Mouse (Mus musculus) right cerebral cortex, postnatal 14 days (tissue): ENCODE measurements at regions not wholly inside any gene's neighbourhood (a gene's known extent, or its start where the extent isn't known, plus 50 kb on each side); places are given as distances from the start of the nearest gene placed in this dataset.

ENCODE experiments used
- DNase-seq: peaks from one replicate; pipeline ENCODE4 v3.0.0; 2022

GRCm38 (mm10) chr19:6684921-6685320 lies 142.1 kb upstream of the Slc22a12 start:
- no peak for DNase-seq

DNA sequence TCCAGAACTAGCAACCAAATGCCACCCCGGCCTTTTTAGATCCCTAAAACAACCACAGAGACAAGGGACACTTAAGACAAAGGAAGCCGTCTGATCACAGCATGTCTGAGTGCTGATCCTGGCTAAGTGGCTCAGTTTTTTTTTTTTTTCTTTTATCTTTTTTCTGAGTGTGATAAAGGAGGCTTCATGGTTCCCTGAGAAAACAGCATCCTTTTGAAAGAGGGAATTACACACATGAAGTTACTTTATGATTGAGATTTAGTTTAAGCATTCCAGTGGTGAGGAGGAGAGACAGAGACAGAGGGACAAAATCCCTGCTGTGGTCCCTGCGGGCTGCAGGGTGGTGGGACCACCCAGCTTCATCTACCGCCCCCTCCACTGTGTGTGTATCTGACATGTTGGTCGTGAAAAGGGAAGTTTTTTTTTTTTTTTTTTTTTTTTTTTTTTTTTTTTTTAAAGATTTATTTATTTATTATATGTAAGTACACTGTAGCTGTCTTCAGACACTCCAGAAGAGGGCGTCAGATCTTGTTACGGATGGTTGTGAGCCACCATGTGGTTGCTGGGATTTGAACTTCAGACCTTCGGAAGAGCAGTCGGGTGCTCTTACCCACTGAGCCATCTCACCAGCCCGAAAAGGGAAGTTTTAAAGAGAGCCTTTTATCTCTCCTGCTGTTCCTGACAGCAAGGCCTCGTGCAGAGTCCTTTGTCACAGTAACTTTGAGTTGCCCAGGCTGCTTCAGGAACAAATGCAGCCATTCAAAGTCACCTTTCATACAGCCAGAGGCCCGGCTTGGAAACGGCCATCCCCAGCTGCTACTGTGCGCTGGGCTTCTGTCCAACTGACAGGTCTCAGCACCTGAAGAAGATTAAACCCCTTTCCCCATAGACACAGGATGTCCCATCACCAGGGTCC lies 136.8 kb upstream of the Slc22a12 start:
- no peak for DNase-seq

DNA sequence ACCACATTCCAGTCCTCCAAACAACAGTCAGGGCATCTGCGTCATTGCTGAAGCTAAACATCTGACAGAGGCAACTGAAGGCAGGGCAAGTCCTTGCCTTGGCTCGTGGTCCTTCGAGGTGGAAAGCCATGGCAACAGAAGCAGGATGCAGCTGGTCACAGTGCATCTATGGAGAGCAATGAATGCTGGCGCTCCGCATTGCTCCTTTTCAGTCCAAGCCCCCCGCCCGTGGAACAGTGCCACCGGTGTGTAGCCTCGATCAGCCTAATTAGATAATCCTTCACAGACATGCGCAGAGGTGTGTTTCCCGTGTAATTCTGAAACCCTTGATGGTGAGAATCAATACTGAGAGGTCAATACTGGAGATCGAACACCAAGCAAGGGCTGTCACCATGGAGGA lies 134.7 kb upstream of the Slc22a12 start:
- DNase-seq = no peak

GRCm38 (mm10) chr19:6675586-6675985 lies 132.8 kb upstream of the Slc22a12 start:
- no peak for DNase-seq

- DNase-seq = peak; percentile 64
Observed at GRCm38 (mm10) chr19:6671696-6672095, 128.9 kb upstream of the Slc22a12 start.

DNA sequence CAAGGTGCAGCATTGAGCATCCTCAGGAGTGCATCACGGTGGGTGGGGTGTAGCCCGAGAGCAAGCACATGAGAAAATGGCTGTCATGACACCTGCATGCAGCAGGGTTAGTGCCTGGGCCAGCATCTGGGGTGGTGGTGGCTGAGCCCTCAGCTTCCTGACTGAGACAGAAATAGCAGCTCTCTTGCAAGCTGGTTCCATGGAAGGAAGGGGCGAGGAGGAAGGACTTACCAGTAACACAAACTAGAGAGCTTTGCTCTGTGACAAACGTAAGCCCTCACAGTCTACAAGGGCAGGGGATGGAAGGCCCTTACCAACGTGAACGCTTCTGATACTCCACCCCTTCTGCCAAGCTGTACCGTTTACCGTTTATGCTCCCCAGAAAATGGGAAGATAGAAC lies 127.0 kb upstream of the Slc22a12 start:
- DNase-seq = peak; percentile 33

- DNase-seq = no peak
Observed at GRCm38 (mm10) chr19:6668545-6668944, 125.7 kb upstream of the Slc22a12 start.

DNA sequence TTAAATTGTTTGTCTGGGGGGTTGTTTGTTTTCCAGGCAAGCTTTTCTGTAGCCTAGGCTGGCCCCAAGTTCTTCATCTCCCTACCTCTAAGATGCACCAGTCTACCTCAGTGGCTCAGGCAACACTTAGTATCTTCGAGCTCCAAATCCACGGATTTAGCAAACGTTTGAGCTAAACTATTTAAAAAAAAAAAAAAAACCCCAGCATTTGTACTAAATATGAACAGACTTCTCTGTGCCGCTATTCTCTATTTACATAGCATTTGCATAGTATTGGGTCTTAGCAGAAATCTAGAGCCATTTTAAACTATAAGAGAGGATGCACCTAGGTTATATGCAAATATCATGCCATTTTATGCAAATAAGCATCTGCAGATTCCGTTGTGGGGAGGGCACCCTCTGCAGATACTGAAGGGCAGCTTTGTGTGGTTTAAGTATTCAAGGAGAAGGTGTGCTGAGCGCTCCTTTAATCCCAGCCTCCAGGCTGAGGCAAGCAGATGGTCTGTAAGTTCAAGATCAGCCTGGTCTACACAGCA lies 123.4 kb upstream of the Slc22a12 start:
- no peak for DNase-seq

DNA sequence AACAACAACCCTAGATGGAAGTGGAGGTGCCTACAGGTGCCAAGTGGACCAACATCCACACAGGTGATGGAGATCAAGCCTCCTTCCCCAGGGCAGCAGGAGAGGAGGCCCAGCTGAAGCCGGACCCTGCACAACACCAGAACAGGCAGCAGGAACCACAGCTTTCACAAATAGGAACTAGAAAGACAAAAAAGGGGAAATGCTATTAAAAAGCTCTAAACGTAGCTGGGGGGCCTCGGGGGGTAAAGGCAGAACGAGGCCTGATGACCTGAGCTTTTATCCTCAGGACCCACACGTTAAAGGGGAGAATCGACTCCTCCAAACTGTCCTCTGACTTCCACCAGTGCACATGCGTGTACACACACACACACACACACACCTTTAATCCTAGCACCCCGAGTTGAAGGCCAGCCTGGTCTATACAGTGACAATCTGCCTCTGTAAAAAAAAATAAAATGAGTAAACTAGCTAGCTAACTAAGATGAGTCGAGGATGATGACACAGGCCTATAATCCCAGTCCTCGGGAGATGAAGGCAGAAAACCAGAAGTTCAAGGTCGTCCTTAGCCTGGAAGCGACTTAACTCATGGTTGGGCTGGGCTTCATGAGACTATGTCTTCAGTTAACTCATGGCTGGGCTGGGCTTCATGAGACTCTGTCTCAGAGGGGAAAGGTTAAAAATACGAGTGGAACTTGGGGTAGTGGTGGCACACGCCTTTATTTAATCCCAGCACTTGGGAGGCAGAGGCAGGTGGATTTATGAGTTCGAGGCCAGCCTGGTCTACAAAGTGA lies 122.6 kb upstream of the Slc22a12 start:
- no peak for DNase-seq

- no peak for DNase-seq
Observed at GRCm38 (mm10) chr19:6664311-6664952, 121.6 kb upstream of the Slc22a12 start.

GRCm38 (mm10) chr19:6663391-6663790 lies 120.6 kb upstream of the Slc22a12 start:
- DNase-seq = peak; percentile 97

DNA sequence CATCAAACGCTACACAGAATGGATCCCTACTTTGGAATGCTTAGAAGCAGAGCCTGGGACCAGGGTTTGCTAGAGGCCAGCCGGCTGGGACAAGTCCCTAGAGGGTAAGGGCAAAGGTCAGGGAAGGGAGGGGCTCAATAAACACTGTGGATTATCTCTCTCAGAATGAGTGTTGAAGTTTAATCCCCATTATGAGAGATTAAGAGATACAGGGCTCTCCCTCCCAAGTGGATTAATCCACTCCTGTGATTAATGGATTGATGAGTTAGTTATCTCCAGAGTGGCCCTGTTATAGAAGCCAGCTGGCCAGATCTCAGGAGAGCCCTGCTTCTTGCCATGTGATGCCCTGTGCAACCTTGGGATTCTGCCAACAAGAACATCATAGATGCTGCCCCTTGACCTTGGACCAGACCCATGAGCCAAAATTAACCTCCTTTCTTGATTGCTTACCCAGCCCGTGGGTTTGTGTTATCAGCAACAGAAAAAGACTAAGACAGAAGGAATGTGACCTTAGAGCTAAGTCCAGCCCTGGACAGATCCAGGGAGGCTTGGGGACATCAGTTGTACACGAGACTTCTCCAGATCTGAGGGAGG lies 119.6 kb upstream of the Slc22a12 start:
- DNase-seq = no peak

- DNase-seq = no peak
Observed at GRCm38 (mm10) chr19:6661508-6661871, 118.7 kb upstream of the Slc22a12 start.

DNA sequence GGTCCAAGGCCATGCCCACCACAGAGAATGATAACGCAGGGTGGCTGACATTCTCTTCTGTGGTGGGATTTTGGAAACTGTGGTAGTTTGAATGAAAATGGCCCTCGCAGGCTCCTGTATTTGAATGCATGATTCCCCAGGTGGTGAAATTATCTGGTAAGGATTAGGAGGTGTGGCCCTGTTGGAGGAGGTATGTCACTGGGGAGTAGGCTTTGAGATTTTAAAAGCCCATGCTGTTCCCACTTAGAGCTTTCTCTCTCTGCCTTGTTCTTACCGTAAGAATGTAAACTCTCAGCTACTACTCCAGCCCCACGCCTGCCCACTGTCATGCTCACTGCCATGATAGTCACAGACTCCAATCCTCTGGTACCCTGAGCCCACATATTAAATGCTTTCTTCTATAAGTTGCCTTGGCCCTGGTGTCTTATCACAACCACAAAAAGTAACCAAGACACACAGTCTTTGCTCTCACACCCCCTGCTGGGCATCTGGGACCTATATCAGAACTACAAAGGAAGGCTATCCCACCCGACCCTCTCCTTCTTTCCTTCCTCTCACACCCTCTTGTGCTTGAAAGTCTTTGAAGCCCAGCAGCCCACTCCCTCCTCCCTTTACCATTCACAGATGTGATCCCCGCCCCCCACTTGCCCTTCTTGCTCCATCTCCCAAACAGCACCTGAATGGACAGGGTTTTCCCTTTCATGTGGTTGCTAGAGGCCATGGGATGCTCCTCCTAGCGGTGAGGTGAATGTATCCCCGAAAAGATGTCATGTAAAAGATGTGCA lies 118.1 kb upstream of the Slc22a12 start:
- DNase-seq = peak; percentile 1

DNA sequence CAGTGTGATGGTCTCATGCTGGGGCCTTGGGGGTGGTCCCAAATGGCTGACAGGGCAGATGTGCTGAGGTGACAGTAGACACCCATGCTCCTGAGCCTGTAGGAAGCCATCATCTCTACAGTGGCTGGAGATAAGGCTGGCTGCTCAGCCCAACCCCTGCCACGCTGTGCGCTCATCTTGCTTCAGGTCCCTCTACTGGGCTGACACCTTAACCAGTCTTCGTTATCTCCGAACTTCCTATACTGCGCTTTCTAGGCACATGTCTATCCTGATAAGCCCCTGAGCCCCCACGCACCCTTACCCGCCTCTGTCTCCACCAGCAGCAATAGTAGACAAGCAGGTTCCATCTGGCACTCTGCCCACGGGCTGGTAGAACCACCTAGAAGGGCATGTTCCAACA lies 117.3 kb upstream of the Slc22a12 start:
- peak; percentile 4 for DNase-seq

GRCm38 (mm10) chr19:6654550-6654949 lies 111.7 kb upstream of the Slc22a12 start:
- no peak for DNase-seq

GRCm38 (mm10) chr19:6652775-6653174 lies 109.9 kb upstream of the Slc22a12 start:
- no peak for DNase-seq

- DNase-seq = no peak
Observed at GRCm38 (mm10) chr19:6651192-6651591, 108.4 kb upstream of the Slc22a12 start.

DNA sequence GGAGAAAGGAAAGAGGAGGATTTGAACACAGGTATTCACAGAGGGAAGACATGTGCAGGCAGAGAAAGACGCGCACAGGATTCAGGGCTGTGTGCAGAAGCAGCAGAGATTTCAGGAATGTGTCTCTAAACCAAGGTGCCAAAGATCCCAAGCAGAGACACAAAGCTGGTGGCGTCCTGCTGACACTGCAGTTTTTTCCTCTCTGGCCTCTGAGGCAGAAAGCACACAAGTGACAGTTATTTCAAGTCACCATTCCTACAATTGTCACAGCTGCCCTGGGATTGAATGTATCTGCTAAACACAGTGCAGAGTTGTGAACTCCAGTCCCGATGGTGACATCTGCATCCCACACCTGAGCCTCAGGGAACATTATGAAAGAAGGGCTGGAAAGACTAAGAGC lies 107.1 kb upstream of the Slc22a12 start:
- no peak for DNase-seq

DNA sequence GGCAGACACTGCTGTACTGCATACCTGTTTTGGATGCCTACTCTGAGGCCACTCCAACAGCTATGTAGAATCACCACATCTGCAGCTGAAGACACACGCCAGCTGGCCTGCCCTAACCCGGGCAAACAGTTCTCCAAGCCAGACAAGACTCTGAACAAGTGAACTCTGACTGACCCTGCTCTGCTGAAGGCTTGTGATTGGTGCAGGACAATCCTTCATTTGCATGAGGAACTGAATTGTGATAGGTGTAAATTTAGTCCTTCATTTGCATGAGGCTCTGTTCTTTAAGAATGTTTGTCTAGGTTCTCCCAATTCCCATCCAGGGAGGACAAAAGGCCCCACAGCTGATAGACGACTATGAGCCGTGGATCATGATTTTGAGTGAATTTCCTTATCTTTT lies 104.9 kb upstream of the Slc22a12 start:
- DNase-seq = no peak

GRCm38 (mm10) chr19:6647216-6647615 lies 104.4 kb upstream of the Slc22a12 start:
- no peak for DNase-seq

- DNase-seq = no peak
Observed at GRCm38 (mm10) chr19:6645912-6646311, 103.1 kb upstream of the Slc22a12 start.
